ENCODE assay signal across 12 mouse cellular contexts in genomic region chr19:31678324-31678723, GRCm38 (mm10).
DNase-seq lines count a peak whose midpoint lies in the region; ATAC-seq and TF ChIP-seq lines count a peak whose summit lies in the region.
"Had no signal": no experiment of that assay in that cellular context is flagged by ENCODE, and none has a peak within 500 bp of the region (broad histone marks: within the 10 kb centered on the region; RNA-seq: fewer than 3 reads in every experiment).

No protein-coding gene starts in this region.

- ATAC-seq in frontal cortex, adult (ENCODE audit: low TSS enrichment) = 0 out of 2 replicates have a peak, but pooled peaks have one; percentile 57
- no peak for ATAC-seq in lung, embryonic 14.5 days (ENCODE audit: insufficient read depth)
- ATAC-seq in erythroblast, adult 5-6 weeks (replicated peaks; ENCODE audit: low FRiP score, poor library complexity, severe bottlenecking) = no peak

- no peaks in the 10 kb centered on the region for H3K9me3 ChIP-seq in lung, embryonic 14.5 days (ENCODE audit: low read depth, low read length)
- H3K9me3 ChIP-seq: embryonic facial prominence, embryonic 15.5 days had no signal

- no peak for DNase-seq in frontal cortex, postnatal 25 days (ENCODE audit: low spot score in 2 of 2)
- peak; percentile 41 for DNase-seq in lung, embryonic 14.5 days
- no peak for DNase-seq in lung, postnatal 25 days (ENCODE audit: low spot score)
- DNase-seq in adipocyte (ENCODE audit: low spot score) = peak; percentile 6
- DNase-seq in retina, embryonic 14.5 days (ENCODE audit: low spot score) = peak; percentile 61
- DNase-seq in thymus, adult 2 months = no peak
- DNase-seq: gastrocnemius, postnatal 25 days; heart, postnatal 4 days; thymus, postnatal 25 days had no signal

- no peak overlapping the region for H3K27ac ChIP-seq in lung, embryonic 14.5 days (ENCODE audit: low read depth)
- H3K27ac ChIP-seq in thymus, adult 2 months (ENCODE audit: control insufficient read depth, insufficient read depth, low read length) = no peak overlapping the region
- H3K27ac ChIP-seq: embryonic facial prominence, embryonic 15.5 days had no signal

- no peak for TF ChIP-seq POLR2A in thymus, adult 2 months (IDR thresholded peaks at IDR 0.05; ENCODE audit: control insufficient read depth, extremely low read depth, insufficient read depth, low read length, poor library complexity)

- TF ChIP-seq CTCF in lung, embryonic 14.5 days (IDR thresholded peaks at IDR 0.05; ENCODE audit: low read depth) = peak; percentile 45; the same call in 1 of the 2 replicates
- no peak for TF ChIP-seq CTCF in thymus, adult 2 months (IDR thresholded peaks at IDR 0.05; ENCODE audit: borderline replicate concordance, control insufficient read depth, extremely low read depth, insufficient read depth, low read length, poor library complexity)

- H3K9ac ChIP-seq in lung, embryonic 14.5 days = no peak overlapping the region
- H3K9ac ChIP-seq: embryonic facial prominence, embryonic 15.5 days had no signal

- no peak overlapping the region for H3K4me2 ChIP-seq in lung, embryonic 14.5 days
- H3K4me2 ChIP-seq: embryonic facial prominence, embryonic 15.5 days had no signal

- H3K4me1 ChIP-seq in lung, embryonic 14.5 days (ENCODE audit: insufficient read depth) = no peaks in the 10 kb centered on the region
- H3K4me1 ChIP-seq in thymus, adult 2 months (replicated peaks; ENCODE audit: control insufficient read depth, insufficient read depth, low read length) = no peaks in the 10 kb centered on the region
- H3K4me1 ChIP-seq: embryonic facial prominence, embryonic 15.5 days had no signal

- 39% methylated on average over 5 of the region's 5 CpGs for WGBS in lung, embryonic 14.5 days
- WGBS in thymus, adult 2 months = 60% methylated on average over 5 of the region's 5 CpGs

- no peaks in the 10 kb centered on the region for H3K36me3 ChIP-seq in lung, embryonic 14.5 days (ENCODE audit: insufficient read depth)
- H3K36me3 ChIP-seq in thymus, adult 2 months (ENCODE audit: control insufficient read depth, insufficient read depth, low read length) = no peaks in the 10 kb centered on the region
- H3K36me3 ChIP-seq: embryonic facial prominence, embryonic 15.5 days had no signal

- H3K4me3 ChIP-seq in lung, embryonic 14.5 days (ENCODE audit: low read depth, low read length) = no peak overlapping the region
- H3K4me3 ChIP-seq in thymus, adult 2 months (ENCODE audit: control insufficient read depth, insufficient read depth, low read length) = no peak overlapping the region
- H3K4me3 ChIP-seq: embryonic facial prominence, embryonic 15.5 days had no signal

- no peaks in the 10 kb centered on the region for H3K27me3 ChIP-seq in lung, embryonic 14.5 days (ENCODE audit: insufficient read depth, low read length)
- H3K27me3 ChIP-seq in thymus, adult 2 months (ENCODE audit: control insufficient read depth, insufficient read depth, low read length) = no peaks in the 10 kb centered on the region
- H3K27me3 ChIP-seq: embryonic facial prominence, embryonic 15.5 days had no signal

Comparison
In these comparisons a context has a peak if more than half of its experiments do, and no peak if none do; other contexts are left out.
1. DNase-seq: peak in lung, embryonic 14.5 days (single experiment), adipocyte (single experiment) and retina, embryonic 14.5 days (single experiment); none in frontal cortex, postnatal 25 days (0 of 2), lung, postnatal 25 days (single experiment) and thymus, adult 2 months (single experiment).